Mouse (Mus musculus) midbrain, embryonic 15.5 days (tissue): ENCODE measurements at regions not wholly inside any gene's neighbourhood (a gene's known extent, or its start where the extent isn't known, plus 50 kb on each side); places are given as distances from the start of the nearest gene placed in this dataset.

Experiments used
- ATAC-seq: fragments of 200-750 bp; cut with Nextera tagmentation; replicated peaks from 2 replicates; pipeline ENCODE4 v1.8.0; 2017; ENCODE audit warnings: moderate TSS enrichment
- H3K27ac ChIP-seq: fragments of 300-500 bp; sonication (generic); 2 replicates; pipeline ENCODE4 v1.5.1; 2015; ENCODE audit warnings: mild to moderate bottlenecking, inconsistent platforms
- H3K27me3 ChIP-seq: fragments of 300-500 bp; sonication (generic); replicated peaks from 2 replicates; pipeline ENCODE4 v1.6.1; 2015; ENCODE audit warnings: inconsistent platforms
- H3K36me3 ChIP-seq: fragments of 300-500 bp; sonication (generic); replicated peaks from 2 replicates; pipeline ENCODE4 v1.6.1; 2015; ENCODE audit warnings: inconsistent platforms
- H3K4me1 ChIP-seq: fragments of 300-500 bp; sonication (generic); 2 replicates; pipeline ENCODE4 v1.6.1; 2015; ENCODE audit warnings: inconsistent platforms
- H3K4me2 ChIP-seq: fragments of 300-500 bp; sonication (generic); 2 replicates; pipeline ENCODE4 v1.6.1; 2015; ENCODE audit warnings: inconsistent platforms, mild to moderate bottlenecking, moderate library complexity
- H3K4me3 ChIP-seq: fragments of 300-500 bp; sonication (generic); 2 replicates; pipeline ENCODE4 v1.5.1; 2015; ENCODE audit warnings: mild to moderate bottlenecking, inconsistent platforms
- H3K9ac ChIP-seq: fragments of 300-500 bp; sonication (generic); 2 replicates; pipeline ENCODE4 v1.6.1; 2015; ENCODE audit warnings: mild to moderate bottlenecking, inconsistent platforms
- H3K9me3 ChIP-seq: fragments of 300-500 bp; sonication (generic); 2 replicates; pipeline ENCODE4 v1.6.1; 2016; ENCODE audit warnings: inconsistent platforms
- WGBS: fragments of 180-500 bp; shearing (Covaris S2); methylation state at CpG from one replicate; pipeline ENCODE4 v1.1.7; 2015; ENCODE audit warnings: mixed read lengths; 5-methylcytosine and 5-hydroxymethylcytosine counted together

- Histone ChIP-seq H3K36me3 (no peaks in the 10 kb centered on the region), H3K4me2 (no peak overlapping the region), H3K27me3 (no peaks in the 10 kb centered on the region), H3K9me3 (0 out of 2 replicates have a peak, but pooled peaks cover 3% of the 10 kb centered on the region), H3K4me1 (no peaks in the 10 kb centered on the region), H3K27ac (no peak overlapping the region), H3K9ac (no peak overlapping the region), H3K4me3 (no peak overlapping the region)
- ATAC-seq = no peak
- 78% methylated on average over 1 of the region's 1 CpGs for WGBS
These were observed 202.3 kb upstream of the Nampt start for GRCm38 (mm10) chr12:32617031-32617430.

GRCm38 (mm10) chr12:32619830-32620229, 199.5 kb upstream of the Nampt start:
- ATAC-seq = no peak
- Histone ChIP-seq H3K27ac (no peak overlapping the region), H3K4me1 (no peaks in the 10 kb centered on the region), H3K36me3 (no peaks in the 10 kb centered on the region), H3K9ac (no peak overlapping the region), H3K9me3 (0 out of 2 replicates have a peak, but pooled peaks cover 3% of the 10 kb centered on the region), H3K4me2 (no peak overlapping the region), H3K27me3 (no peaks in the 10 kb centered on the region), H3K4me3 (no peak overlapping the region)
- WGBS = 69% methylated on average over 4 of the region's 4 CpGs

GRCm38 (mm10) chr12:32621739-32622138, 197.6 kb upstream of the Nampt start:
- 91% methylated on average over 5 of the region's 5 CpGs for WGBS
- no peak overlapping the region for H3K27ac ChIP-seq
- H3K36me3 ChIP-seq = no peaks in the 10 kb centered on the region
- no peak overlapping the region for H3K9ac ChIP-seq
- H3K4me1 ChIP-seq = no peaks in the 10 kb centered on the region
- no peak overlapping the region for H3K4me3 ChIP-seq
- ATAC-seq = no peak
- H3K9me3 ChIP-seq = 0 out of 2 replicates have a peak, but pooled peaks cover 3% of the 10 kb centered on the region
- H3K4me2 ChIP-seq = no peak overlapping the region
- H3K27me3 ChIP-seq = no peaks in the 10 kb centered on the region

GRCm38 (mm10) chr12:32628552-32628951, 190.8 kb upstream of the Nampt start:
- H3K27ac ChIP-seq = no peak overlapping the region
- H3K9ac ChIP-seq = no peak overlapping the region
- H3K4me3 ChIP-seq = no peak overlapping the region
- no peaks in the 10 kb centered on the region for H3K4me1 ChIP-seq
- no peaks in the 10 kb centered on the region for H3K9me3 ChIP-seq
- ATAC-seq = no peak
- no peaks in the 10 kb centered on the region for H3K36me3 ChIP-seq
- 81% methylated on average over 1 of the region's 1 CpGs for WGBS
- H3K27me3 ChIP-seq = no peaks in the 10 kb centered on the region
- H3K4me2 ChIP-seq = no peak overlapping the region

GRCm38 (mm10) chr12:32632935-32633334, 186.4 kb upstream of the Nampt start:
- no peak for ATAC-seq
- Histone ChIP-seq H3K4me1 (no peaks in the 10 kb centered on the region), H3K9me3 (no peaks in the 10 kb centered on the region), H3K36me3 (no peaks in the 10 kb centered on the region), H3K27ac (no peak overlapping the region), H3K4me2 (no peak overlapping the region), H3K4me3 (no peak overlapping the region), H3K27me3 (no peaks in the 10 kb centered on the region), H3K9ac (no peak overlapping the region)
- 43% methylated on average over 3 of the region's 3 CpGs for WGBS

- Histone ChIP-seq H3K27me3 (no peaks in the 10 kb centered on the region), H3K36me3 (no peaks in the 10 kb centered on the region), H3K4me1 (no peaks in the 10 kb centered on the region), H3K4me2 (no peak overlapping the region), H3K9me3 (no peaks in the 10 kb centered on the region), H3K4me3 (no peak overlapping the region), H3K27ac (no peak overlapping the region), H3K9ac (no peak overlapping the region)
- WGBS = 73% methylated on average over 5 of the region's 5 CpGs
- ATAC-seq = no peak
These were observed 184.3 kb upstream of the Nampt start for GRCm38 (mm10) chr12:32635055-32635454.

GRCm38 (mm10) chr12:32637400-32638100, 181.8 kb upstream of the Nampt start:
- H3K27me3 ChIP-seq = no peaks in the 10 kb centered on the region
- H3K9me3 ChIP-seq = no peaks in the 10 kb centered on the region
- 3% methylated on average over 8 of the region's 8 CpGs for WGBS
- peak; percentile 88 for ATAC-seq
- H3K9ac ChIP-seq = no peak overlapping the region
- H3K36me3 ChIP-seq = no peaks in the 10 kb centered on the region
- H3K4me1 ChIP-seq = no peaks in the 10 kb centered on the region
- no peak overlapping the region for H3K4me3 ChIP-seq
- H3K4me2 ChIP-seq = no peak overlapping the region; the same call in 1 of the 2 replicates
- no peak overlapping the region for H3K27ac ChIP-seq

- Histone ChIP-seq H3K9ac (no peak overlapping the region), H3K4me1 (no peaks in the 10 kb centered on the region), H3K36me3 (no peaks in the 10 kb centered on the region), H3K4me3 (no peak overlapping the region), H3K27ac (no peak overlapping the region), H3K27me3 (no peaks in the 10 kb centered on the region), H3K4me2 (no peak overlapping the region), H3K9me3 (no peaks in the 10 kb centered on the region)
- WGBS = 75% methylated on average over 2 of the region's 2 CpGs
- no peak for ATAC-seq
These were observed 178.8 kb upstream of the Nampt start for GRCm38 (mm10) chr12:32640591-32640990.

GRCm38 (mm10) chr12:32642493-32642892, 176.9 kb upstream of the Nampt start:
- Histone ChIP-seq H3K9me3 (no peaks in the 10 kb centered on the region), H3K36me3 (no peaks in the 10 kb centered on the region), H3K27ac (no peak overlapping the region), H3K9ac (no peak overlapping the region), H3K4me1 (no peaks in the 10 kb centered on the region), H3K4me3 (no peak overlapping the region), H3K27me3 (no peaks in the 10 kb centered on the region), H3K4me2 (no peak overlapping the region)
- ATAC-seq = no peak
- WGBS = 100% methylated on average over 1 of the region's 1 CpGs

- Histone ChIP-seq H3K36me3 (no peaks in the 10 kb centered on the region), H3K4me2 (no peak overlapping the region), H3K4me3 (no peak overlapping the region), H3K27me3 (no peaks in the 10 kb centered on the region), H3K4me1 (no peaks in the 10 kb centered on the region), H3K9ac (no peak overlapping the region), H3K9me3 (no peaks in the 10 kb centered on the region), H3K27ac (no peak overlapping the region)
- ATAC-seq = no peak
- 95% methylated on average over 1 of the region's 1 CpGs for WGBS
These were observed 166.2 kb upstream of the Nampt start for GRCm38 (mm10) chr12:32653096-32653495.

- Histone ChIP-seq H3K36me3 (no peaks in the 10 kb centered on the region), H3K27me3 (no peaks in the 10 kb centered on the region), H3K27ac (no peak overlapping the region), H3K9me3 (no peaks in the 10 kb centered on the region), H3K4me1 (no peaks in the 10 kb centered on the region), H3K4me3 (no peak overlapping the region), H3K9ac (no peak overlapping the region), H3K4me2 (no peak overlapping the region)
- no peak for ATAC-seq
- 81% methylated on average over 2 of the region's 2 CpGs for WGBS
These were observed 163.2 kb upstream of the Nampt start for GRCm38 (mm10) chr12:32656194-32656593.

- no peak for ATAC-seq
- H3K4me2 ChIP-seq = no peak overlapping the region
- H3K4me3 ChIP-seq = no peak overlapping the region
- 81% methylated on average over 8 of the region's 8 CpGs for WGBS
- H3K9me3 ChIP-seq = no peaks in the 10 kb centered on the region
- no peaks in the 10 kb centered on the region for H3K36me3 ChIP-seq
- H3K4me1 ChIP-seq = no peaks in the 10 kb centered on the region
- H3K9ac ChIP-seq = no peak overlapping the region
- H3K27me3 ChIP-seq = no peaks in the 10 kb centered on the region
- no peak overlapping the region for H3K27ac ChIP-seq
These were observed 157.4 kb upstream of the Nampt start for GRCm38 (mm10) chr12:32661782-32662413.

GRCm38 (mm10) chr12:32666040-32666439, 153.3 kb upstream of the Nampt start:
- Histone ChIP-seq H3K4me3 (no peak overlapping the region), H3K27ac (no peak overlapping the region), H3K36me3 (no peaks in the 10 kb centered on the region), H3K4me1 (no peaks in the 10 kb centered on the region), H3K9ac (no peak overlapping the region), H3K9me3 (no peaks in the 10 kb centered on the region), H3K27me3 (no peaks in the 10 kb centered on the region), H3K4me2 (no peak overlapping the region)
- no peak for ATAC-seq
- 91% methylated on average over 1 of the region's 1 CpGs for WGBS
